Mouse (Mus musculus) spleen, adult 2 months (tissue): ENCODE data around the gene Cpped1.

Experiments
- CTCF ChIP-seq: fragments of 200-500 bp; IDR thresholded peaks from 2 replicates; pipeline ENCODE4 v1.5.1; 2011; ENCODE audit warnings: mild to moderate bottlenecking, inconsistent platforms; ENCODE audit not compliant: insufficient read depth, insufficient read length, insufficient replicate concordance; ENCODE audit errors: extremely low read depth
- POLR2A ChIP-seq: fragments of 200-500 bp; IDR thresholded peaks from 2 replicates; pipeline ENCODE4 v1.6.1; 2011; ENCODE audit warnings: low read depth, low read length, inconsistent platforms

- TF ChIP-seq CTCF (no peak), POLR2A (no peak)
Measured at GRCm38 (mm10) chr16:11906906-11907305, 2.3 kb downstream of the Cpped1 start.
